Mouse (Mus musculus) embryo, embryonic 9.5 days (tissue): ENCODE data around the gene Ocln.
"Not testable (repeated sequence)": the region's sequence is repeated elsewhere in the genome, so short reads cannot be mapped to it uniquely, and the experiment has no call there.

Source experiments
- DNase-seq: peaks from one replicate; pipeline ENCODE4 v3.0.0-alpha.2; 2017; ENCODE audit errors: extremely low spot score

Ocln gene

GRCm38 (mm10) chr13:100544220-100544662, 8.3 kb downstream of the Ocln start:
- no peak for DNase-seq

- DNase-seq = no peak
These were observed 9.3 kb downstream of the Ocln start for GRCm38 (mm10) chr13:100543011-100543767.

- no peak for DNase-seq
These were observed 16.4 kb downstream of the Ocln start for GRCm38 (mm10) chr13:100536149-100536548.

GRCm38 (mm10) chr13:100532788-100533365, 19.6 kb downstream of the Ocln start:
- no peak for DNase-seq

GRCm38 (mm10) chr13:100526649-100527038, 25.9 kb downstream of the Ocln start:
- DNase-seq = no peak

GRCm38 (mm10) chr13:100525935-100526648, 26.4 kb downstream of the Ocln start:
- no peak for DNase-seq

GRCm38 (mm10) chr13:100524896-100525295, 27.6 kb downstream of the Ocln start:
- DNase-seq = no peak

GRCm38 (mm10) chr13:100523698-100524097, 28.8 kb downstream of the Ocln start:
- DNase-seq = no peak

GRCm38 (mm10) chr13:100521724-100522591, 30.6 kb downstream of the Ocln start:
- no peak for DNase-seq

- DNase-seq = no peak
These were observed 33.4 kb downstream of the Ocln start for GRCm38 (mm10) chr13:100519162-100519561.

GRCm38 (mm10) chr13:100518191-100518590, 34.3 kb downstream of the Ocln start:
- no peak for DNase-seq

- DNase-seq = no peak
These were observed 34.8 kb downstream of the Ocln start for GRCm38 (mm10) chr13:100517652-100518153.

- no peak for DNase-seq
These were observed 36.1 kb downstream of the Ocln start for GRCm38 (mm10) chr13:100516213-100517105.

GRCm38 (mm10) chr13:100512792-100513191, 39.7 kb downstream of the Ocln start:
- no peak for DNase-seq

GRCm38 (mm10) chr13:100511860-100512364, 40.6 kb downstream of the Ocln start:
- no peak for DNase-seq

GRCm38 (mm10) chr13:100511146-100511859, 41.2 kb downstream of the Ocln start:
- no peak for DNase-seq

GRCm38 (mm10) chr13:100499625-100500024, 52.9 kb downstream of the Ocln start:
- not testable (repeated sequence) for DNase-seq

- no peak for DNase-seq
These were observed 57.2 kb downstream of the Ocln start for GRCm38 (mm10) chr13:100495337-100495736.

GRCm38 (mm10) chr13:100494370-100494769, 58.1 kb downstream of the Ocln start:
- not testable (repeated sequence) for DNase-seq

- no peak for DNase-seq
These were observed 59.2 kb downstream of the Ocln start for GRCm38 (mm10) chr13:100493313-100493712.
